Mouse (Mus musculus) thymus, postnatal 10 days (tissue): ENCODE measurements around the gene Tshz2.

Source experiments
- DNase-seq, 2 experiments: peaks; one replicate each; pipeline ENCODE4 v3.0.0; 2021; ENCODE audit warnings: low spot score in 2 of 2

Tshz2 gene

GRCm38 (mm10) chr2:170009729-170010128 lies 376.9 kb downstream of the Tshz2 start:
- DNase-seq = no peak

GRCm38 (mm10) chr2:170011858-170012257 lies 379.0 kb downstream of the Tshz2 start:
- no peak for DNase-seq

GRCm38 (mm10) chr2:170017302-170017701 lies 384.5 kb downstream of the Tshz2 start:
- DNase-seq = no peak

DNA sequence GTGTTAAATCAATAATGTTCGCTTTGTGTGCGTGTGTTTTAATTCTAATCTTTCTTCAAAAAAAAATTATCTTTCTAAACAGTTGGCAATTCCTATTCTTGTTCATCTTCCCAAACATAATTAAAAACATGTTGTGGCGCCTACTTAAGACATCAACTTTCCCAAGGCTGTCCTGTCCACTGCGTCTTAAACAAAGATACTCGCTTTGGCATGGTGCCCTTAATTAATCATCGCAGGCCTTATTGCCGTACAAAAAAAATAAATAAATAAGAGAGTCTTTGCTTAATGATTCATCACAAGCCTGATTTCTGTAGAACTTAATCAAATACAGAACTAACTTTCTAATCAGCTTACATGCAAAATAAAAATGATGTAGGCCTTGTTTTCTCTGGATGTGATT lies 385.1 kb downstream of the Tshz2 start:
- no peak for DNase-seq

GRCm38 (mm10) chr2:170022953-170023352 lies 390.1 kb downstream of the Tshz2 start:
- no peak for DNase-seq

GRCm38 (mm10) chr2:170023741-170024140 lies 390.9 kb downstream of the Tshz2 start:
- DNase-seq = no peak

GRCm38 (mm10) chr2:170024939-170025338 lies 392.1 kb downstream of the Tshz2 start:
- peak; percentile 43 to 51 for DNase-seq

- no peak for DNase-seq
Measured at GRCm38 (mm10) chr2:170025896-170026295, 393.1 kb downstream of the Tshz2 start.

DNA sequence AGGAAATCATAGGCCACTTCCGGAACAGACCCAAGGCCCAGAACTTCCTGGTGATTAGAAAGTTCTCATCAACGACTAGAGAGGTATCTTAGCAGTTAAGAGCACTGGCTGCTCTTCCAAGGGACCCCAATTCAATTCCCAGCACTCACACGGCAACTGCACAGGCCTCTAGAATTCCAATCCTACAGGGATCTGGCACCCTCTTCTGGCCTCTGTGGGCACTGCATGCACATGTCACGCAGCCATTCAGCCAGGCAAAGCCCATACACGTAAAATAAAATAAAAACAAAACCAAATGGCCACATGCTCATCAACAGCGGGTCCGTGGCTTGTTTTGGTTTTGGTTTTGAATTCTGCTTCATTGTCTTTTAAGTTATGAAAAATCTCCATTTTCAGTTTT lies 395.0 kb downstream of the Tshz2 start:
- no peak for DNase-seq

DNA sequence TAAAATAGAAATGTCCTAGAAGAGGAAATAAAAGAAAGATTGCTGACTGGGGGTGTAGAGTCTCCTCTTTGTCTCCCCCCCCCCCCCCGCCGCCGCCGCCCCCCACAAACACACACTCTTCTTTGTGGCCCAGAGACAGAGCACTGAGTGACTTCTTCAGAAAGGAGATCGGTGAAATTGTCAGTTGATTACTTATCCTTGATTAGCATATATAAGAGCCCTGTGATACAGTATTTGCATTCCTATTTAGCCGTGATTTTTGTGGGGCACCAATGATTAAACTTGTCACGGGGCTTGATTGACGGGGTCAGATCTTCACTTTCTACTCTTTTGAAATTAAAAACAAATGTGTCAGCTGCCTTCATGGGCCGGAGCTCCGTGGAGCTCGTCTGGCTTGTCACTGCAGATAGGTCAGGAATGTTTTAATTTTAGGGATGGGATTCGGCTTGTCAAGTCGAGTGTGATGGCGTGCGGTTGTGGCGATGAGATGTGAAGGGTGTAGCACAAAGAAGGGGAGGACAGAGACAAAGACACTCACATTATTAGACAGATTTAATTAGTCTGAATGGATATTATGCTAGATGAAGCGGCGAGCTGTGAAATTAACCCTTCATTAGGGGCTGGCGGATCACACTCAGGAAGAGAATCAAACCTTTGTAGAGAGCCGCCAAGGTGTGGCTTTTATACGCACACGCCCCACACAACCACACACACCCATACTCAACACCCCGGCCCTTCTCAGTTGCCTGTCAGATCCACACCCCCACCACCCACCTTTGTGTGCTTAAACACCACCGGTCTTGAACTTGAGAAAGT lies 395.9 kb downstream of the Tshz2 start:
- DNase-seq = no peak

GRCm38 (mm10) chr2:170029304-170029856 lies 396.6 kb downstream of the Tshz2 start:
- DNase-seq = no peak

GRCm38 (mm10) chr2:170031226-170031625 lies 398.4 kb downstream of the Tshz2 start:
- DNase-seq = no peak

DNA sequence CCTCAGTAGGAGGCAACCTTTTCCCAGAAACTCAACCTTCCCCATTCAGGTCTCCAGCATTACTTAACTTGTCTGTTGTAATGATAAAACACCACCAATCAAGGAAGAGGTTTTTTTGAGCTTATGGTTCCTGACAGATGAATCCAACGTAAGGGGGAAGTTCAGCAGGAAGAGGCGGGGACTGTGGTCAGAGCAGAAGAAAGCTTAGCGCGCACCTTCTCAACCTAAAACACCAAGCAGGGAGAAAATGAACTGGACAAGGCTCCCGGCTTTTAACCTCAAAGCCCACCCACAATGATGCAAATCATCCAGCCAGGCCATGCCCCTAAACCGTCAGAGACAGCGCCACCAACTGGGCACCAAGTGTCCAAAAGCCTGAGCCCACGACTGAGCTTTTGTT lies 399.1 kb downstream of the Tshz2 start:
- DNase-seq = no peak

DNA sequence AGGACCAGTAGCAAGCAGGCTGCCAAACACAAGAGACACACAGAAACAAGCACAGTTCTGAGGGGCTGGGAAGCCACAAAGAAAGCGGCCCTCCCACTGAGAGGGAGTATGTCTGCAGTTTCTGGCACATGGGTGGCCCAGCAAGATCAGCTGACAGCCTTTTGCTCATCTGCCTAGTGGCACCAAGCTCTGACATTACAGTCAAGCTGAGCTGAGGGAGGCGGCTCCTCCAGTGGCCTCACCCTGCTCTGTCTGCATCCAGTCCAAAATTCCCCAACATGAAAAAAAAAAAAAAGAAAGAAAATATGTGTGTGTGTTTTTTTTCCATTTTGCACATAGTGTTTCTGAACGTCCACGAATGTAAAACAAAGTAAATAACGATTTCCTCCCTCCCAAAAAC lies 400.4 kb downstream of the Tshz2 start:
- DNase-seq = no peak

DNA sequence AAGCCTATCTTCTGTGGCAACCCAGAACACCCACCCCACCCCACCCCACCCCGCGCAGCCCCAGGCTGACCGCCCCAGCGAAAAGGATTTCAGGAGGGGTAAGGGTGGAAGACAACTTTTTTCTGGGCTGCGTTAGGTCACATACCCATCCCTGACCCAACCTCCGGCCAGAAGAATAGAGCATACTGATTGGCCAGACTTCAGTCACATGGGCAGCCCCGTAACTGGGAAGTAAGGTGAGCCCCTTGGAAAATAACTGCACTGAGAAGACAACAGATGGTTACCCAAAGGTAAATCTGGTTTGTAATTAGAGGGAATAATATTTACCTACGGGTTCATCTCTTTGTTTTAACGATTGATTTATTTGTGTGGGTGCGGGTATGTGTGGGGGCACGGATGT lies 402.0 kb downstream of the Tshz2 start:
- DNase-seq = no peak

DNA sequence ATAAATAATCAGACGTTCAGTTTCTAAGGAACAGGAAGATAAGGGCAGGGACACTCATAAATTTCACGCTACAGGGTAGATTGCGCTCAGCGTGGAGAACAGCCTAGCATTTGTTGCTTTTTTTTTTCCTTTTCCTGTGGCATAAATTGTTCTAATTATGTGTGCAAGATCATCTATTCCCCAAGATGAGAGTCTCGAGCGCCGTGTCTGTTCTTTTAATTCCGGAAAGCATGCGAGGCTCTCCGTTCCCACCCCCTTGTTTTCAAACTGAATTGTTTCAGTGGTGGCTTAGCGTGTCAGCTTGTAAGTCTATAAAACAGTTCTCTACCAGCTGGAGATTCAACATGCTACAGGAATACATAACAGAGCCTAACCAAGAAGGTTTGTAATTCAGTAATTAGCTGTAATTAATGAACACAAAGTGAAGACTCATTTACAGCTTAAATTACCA lies 404.0 kb downstream of the Tshz2 start:
- DNase-seq = no peak

DNA sequence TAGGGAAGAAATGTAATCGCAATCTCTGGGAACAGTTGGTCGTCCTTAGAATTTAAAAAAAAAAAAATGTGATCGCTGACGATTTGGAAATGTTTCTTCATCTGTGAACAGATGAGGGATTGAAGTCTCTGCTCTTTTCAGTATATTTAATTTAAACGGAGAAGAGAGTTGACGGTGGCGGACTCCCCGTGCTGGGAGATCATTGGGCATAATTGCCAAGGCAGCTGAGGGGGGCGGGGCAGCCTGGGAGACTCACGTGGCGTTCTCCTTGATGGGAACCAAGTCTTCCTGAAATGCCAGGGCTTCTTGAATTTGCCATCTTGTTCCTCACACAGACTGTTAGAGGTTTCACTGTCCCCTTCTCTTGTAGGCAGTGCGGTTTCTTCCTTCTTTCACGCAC lies 404.5 kb downstream of the Tshz2 start:
- DNase-seq = no peak

DNA sequence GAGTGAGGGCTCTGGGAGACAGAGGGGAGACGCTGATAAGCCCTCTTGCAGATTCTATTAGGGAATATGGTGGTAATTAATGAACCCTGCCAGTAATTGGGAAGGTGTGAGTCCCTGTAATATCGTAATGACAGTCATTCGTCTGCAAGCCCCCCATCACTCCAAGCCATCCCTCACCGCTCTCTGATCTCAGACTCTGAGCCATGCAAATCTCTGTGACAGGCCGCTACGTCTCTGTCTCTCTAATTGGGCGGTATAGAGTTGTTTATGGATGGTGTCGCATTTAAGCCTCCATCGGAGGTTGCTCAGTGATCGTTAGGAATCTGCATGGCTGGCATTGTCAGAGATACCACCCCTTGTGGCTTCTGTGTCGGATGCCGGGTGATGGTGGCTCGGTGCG lies 407.0 kb downstream of the Tshz2 start:
- no peak for DNase-seq

GRCm38 (mm10) chr2:170041101-170041500 lies 408.3 kb downstream of the Tshz2 start:
- no peak for DNase-seq

DNA sequence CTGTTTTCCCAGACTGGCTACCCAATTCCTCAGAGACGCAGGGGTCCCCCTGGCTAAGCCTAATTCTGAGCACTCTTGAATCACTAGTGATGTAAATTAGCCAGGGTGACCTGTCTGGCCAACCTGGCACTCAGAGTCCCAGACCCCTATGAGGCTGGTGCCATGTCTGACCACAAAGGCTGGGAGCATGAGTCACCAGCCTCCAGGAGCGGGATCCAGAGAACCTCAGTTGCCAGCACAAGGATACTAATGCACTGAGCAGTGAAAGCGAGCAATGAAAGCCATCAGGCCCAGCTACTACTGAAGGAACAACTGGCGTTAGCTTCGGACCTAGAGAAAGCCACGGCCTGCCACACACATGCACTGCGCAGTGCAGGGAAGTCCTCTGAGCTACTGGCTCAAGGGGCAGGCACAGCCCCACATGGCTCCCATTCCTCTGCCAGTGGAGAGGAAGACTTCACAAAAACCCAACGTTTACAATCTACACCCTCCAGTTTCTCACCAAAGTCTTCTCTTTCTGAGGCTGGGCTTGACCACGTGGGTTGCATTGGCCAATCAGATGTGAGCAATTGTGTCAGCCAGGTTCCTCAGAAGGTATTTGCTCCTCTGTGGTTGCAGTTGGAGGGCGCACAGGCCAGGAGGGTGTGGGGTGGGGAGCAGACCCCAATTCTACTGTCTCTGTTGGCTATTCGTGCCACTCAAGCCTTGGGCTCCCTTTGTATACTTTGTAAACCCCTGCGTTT lies 409.8 kb downstream of the Tshz2 start:
- no peak for DNase-seq

- DNase-seq = no peak
Measured at GRCm38 (mm10) chr2:170043290-170043689, 410.5 kb downstream of the Tshz2 start.

DNA sequence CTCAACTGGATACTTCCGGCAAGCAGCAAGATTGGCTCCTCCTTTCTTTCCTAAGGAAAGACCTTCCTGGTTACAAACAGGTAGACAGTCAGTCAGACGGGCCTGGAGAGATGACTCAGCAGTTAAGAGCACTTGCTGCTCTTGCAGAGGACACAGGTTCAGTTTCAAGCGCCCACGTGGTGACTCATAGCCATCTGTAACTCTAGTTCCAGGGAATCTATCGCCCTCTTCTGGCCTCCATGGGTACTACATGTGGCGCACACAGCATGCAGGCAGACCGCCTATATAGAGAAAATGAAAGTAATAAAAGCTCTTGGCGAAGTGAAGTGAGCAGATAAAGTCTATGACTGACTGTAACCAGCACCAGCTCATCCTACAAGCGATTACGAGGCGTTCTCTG lies 413.1 kb downstream of the Tshz2 start:
- DNase-seq = no peak
